Mouse (Mus musculus) intestine, embryonic 14.5 days (tissue): ENCODE measurements around the gene Cox19. TPM values are rescaled to one million over a fixed set of nuclear protein-coding genes. Genes with fewer than 3 reads are reported as not detected.

ENCODE experiments used
- ATAC-seq: fragments of 200-750 bp; cut with Nextera tagmentation; replicated peaks from 2 replicates; pipeline ENCODE4 v1.8.0; 2017; ENCODE audit warnings: low read depth, moderate number of reproducible peaks, moderate TSS enrichment, moderate library complexity; ENCODE audit not compliant: low FRiP score, low TSS enrichment
- DNase-seq: peaks from one replicate; pipeline ENCODE4 v3.0.0-alpha.2; 2018; ENCODE audit warnings: low spot score
- H3K27ac ChIP-seq: fragments of 300-500 bp; sonication (generic); 2 replicates; pipeline ENCODE4 v1.5.1; 2014; ENCODE audit warnings: low read depth, mild to moderate bottlenecking, control low read depth
- H3K27me3 ChIP-seq: fragments of 300-500 bp; sonication (generic); replicated peaks from 2 replicates; pipeline ENCODE4 v1.6.1; 2014; ENCODE audit warnings: low read length, control low read depth; ENCODE audit not compliant: control insufficient read depth, insufficient read depth
- H3K36me3 ChIP-seq: fragments of 300-500 bp; sonication (generic); 2 replicates; pipeline ENCODE4 v1.6.1; 2014; ENCODE audit warnings: low read length, control low read depth; ENCODE audit not compliant: control insufficient read depth, insufficient read depth
- H3K4me1 ChIP-seq: fragments of 300-500 bp; sonication (generic); replicated peaks from 2 replicates; pipeline ENCODE4 v1.6.1; 2014; ENCODE audit warnings: low read length, control low read depth, mixed read lengths; ENCODE audit not compliant: control insufficient read depth, insufficient read depth
- H3K4me2 ChIP-seq: fragments of 300-500 bp; sonication (generic); 2 replicates; pipeline ENCODE4 v1.6.1; 2014; ENCODE audit warnings: low read length
- H3K4me3 ChIP-seq: fragments of 300-500 bp; sonication (generic); 2 replicates; pipeline ENCODE4 v1.5.1; 2014; ENCODE audit warnings: low read depth, low read length, control low read depth, mixed read lengths
- H3K9ac ChIP-seq: fragments of 300-500 bp; sonication (generic); 2 replicates; pipeline ENCODE4 v1.6.1; 2014; ENCODE audit warnings: mild to moderate bottlenecking, low read length
- H3K9me3 ChIP-seq: fragments of 300-500 bp; sonication (generic); 2 replicates; pipeline ENCODE4 v1.6.1; 2016; ENCODE audit warnings: low read length, control low read depth; ENCODE audit not compliant: control insufficient read depth
- WGBS: fragments of 180-500 bp; shearing (Covaris S2); extraction: QIAGEN DNeasy Blood & Tissue Kit; methylation state at CpG from one replicate; pipeline ENCODE4 v1.1.7; 2014; 5-methylcytosine and 5-hydroxymethylcytosine counted together
- polyA plus RNA-seq: library from polyadenylated mRNA; unstranded; fragments of >200 nt; fragmentation: Nextera tagmentation; extraction: Ambion mirVana; gene quantifications from 2 replicates; pipeline ENCODE4 v1.2.1, GENCODE M21; 2014

The Cox19 gene
- polyA plus RNA-seq, 1 experiment from 2014 or later, result 149 TPM

DNA sequence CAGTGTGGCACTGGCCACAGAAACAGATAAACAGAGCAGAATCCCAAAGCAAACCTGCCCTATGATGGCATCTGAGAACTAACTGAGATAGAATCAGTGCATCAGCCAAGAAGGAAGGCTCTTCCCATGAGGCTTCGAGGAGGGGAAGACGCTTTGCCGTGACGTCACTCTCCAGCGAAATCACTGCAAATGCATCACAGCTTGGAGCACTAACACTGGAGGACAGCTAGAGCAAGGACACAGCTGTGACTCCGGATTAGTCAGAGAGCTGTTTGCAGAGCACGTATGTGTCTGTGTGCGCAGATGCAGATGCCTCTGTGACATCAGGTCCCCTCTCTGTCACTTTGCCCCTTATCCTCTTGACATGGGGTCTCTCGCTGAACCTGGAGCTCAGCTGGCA, 39.4 kb downstream of the Cox19 start:
- Histone ChIP-seq H3K27ac (no peak overlapping the region), H3K36me3 (no peaks in the 10 kb centered on the region), H3K9me3 (no peaks in the 10 kb centered on the region), H3K4me2 (no peak overlapping the region), H3K4me3 (no peak overlapping the region), H3K27me3 (no peaks in the 10 kb centered on the region), H3K4me1 (no peaks in the 10 kb centered on the region), H3K9ac (no peak overlapping the region)
- ATAC-seq, result no peak
- no peak for DNase-seq
- WGBS, result 90% methylated on average over 9 of the region's 9 CpGs

DNA sequence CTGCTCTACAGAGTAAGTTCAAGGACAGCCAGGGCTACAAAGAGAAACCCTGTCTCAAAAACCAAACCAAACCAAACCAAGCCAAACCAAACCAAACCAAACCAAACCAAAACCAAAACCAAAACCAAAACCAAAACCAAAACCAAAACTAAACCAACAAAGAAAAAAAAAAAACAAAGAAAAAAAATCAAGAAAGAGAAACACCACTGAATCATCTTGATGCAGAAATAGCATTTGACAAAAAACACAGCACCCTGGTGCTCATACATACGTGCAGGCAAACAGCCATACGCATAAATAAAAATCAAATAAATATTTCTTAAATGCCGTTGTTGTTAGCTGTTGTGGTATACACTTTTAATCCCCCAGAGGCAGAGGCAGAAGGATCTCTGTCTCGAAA, 40.7 kb downstream of the Cox19 start:
- H3K9me3 ChIP-seq, result no peaks in the 10 kb centered on the region
- no peaks in the 10 kb centered on the region for H3K27me3 ChIP-seq
- DNase-seq (no peak), ATAC-seq (no peak)
- no peaks in the 10 kb centered on the region for H3K4me1 ChIP-seq
- no peak overlapping the region for H3K4me3 ChIP-seq
- H3K4me2 ChIP-seq, result no peak overlapping the region
- no peaks in the 10 kb centered on the region for H3K36me3 ChIP-seq
- no peak overlapping the region for H3K9ac ChIP-seq
- WGBS, result 86% methylated on average over 4 of the region's 4 CpGs
- H3K27ac ChIP-seq, result no peak overlapping the region

DNA sequence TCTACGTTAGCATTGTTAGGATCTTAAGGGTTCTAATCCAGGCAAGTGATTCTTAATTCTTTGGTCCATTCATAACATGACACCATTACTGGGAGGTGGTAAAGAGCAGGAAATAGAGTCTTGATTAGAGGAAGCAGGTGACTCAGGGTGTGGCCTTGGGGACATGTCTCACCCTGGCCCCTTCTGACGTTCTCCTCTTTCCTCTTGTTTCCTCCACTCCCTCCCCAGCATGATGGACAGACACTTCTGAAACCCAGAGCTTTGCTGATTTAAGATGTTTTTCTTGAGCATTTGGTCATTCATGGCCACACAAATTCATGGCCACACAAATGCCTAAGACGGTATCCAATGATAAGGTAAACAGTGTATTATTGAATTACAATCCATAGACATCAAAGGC, 41.3 kb downstream of the Cox19 start:
- no peak for ATAC-seq

DNA sequence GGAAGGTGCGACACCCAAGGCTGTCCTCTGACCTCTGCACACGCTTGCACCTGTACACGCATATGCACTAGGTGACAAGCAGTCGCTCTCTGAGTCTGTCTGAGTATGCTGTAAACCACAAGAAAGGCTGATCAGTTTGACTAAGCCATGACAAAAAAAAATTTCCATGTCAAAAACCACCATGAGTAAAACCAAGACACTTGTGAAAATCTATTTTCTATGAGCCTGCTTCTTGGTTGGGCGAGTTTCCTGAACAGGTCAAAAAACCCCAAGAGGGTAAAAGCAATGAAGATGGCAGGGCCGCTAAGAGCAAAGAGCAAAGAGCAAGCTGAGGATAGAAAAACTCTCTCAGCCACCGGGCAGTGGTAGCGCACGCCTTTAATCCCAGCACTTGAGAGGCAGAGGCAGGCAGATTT, 47.6 kb downstream of the Cox19 start:
- no peaks in the 10 kb centered on the region for H3K27me3 ChIP-seq
- no peaks in the 10 kb centered on the region for H3K9me3 ChIP-seq
- no peak overlapping the region for H3K4me3 ChIP-seq
- peaks cover 4% of the 10 kb centered on the region; the same call in 1 of the 2 replicates for H3K4me1 ChIP-seq
- H3K27ac ChIP-seq, result no peak overlapping the region
- H3K36me3 ChIP-seq, result no peaks in the 10 kb centered on the region
- DNase-seq, result no peak
- no peak for ATAC-seq
- H3K9ac ChIP-seq, result no peak overlapping the region
- 87% methylated on average over 9 of the region's 9 CpGs for WGBS
- no peak overlapping the region for H3K4me2 ChIP-seq

More for the DNA sequence above, 41.3 kb downstream of the Cox19 start:
- Histone ChIP-seq H3K9ac (no peak overlapping the region), H3K4me2 (no peak overlapping the region), H3K27ac (no peak overlapping the region), H3K4me1 (no peaks in the 10 kb centered on the region), H3K4me3 (no peak overlapping the region), H3K36me3 (no peaks in the 10 kb centered on the region), H3K27me3 (no peaks in the 10 kb centered on the region), H3K9me3 (no peaks in the 10 kb centered on the region)
- 76% methylated on average over 3 of the region's 3 CpGs for WGBS
- no peak for DNase-seq

DNA sequence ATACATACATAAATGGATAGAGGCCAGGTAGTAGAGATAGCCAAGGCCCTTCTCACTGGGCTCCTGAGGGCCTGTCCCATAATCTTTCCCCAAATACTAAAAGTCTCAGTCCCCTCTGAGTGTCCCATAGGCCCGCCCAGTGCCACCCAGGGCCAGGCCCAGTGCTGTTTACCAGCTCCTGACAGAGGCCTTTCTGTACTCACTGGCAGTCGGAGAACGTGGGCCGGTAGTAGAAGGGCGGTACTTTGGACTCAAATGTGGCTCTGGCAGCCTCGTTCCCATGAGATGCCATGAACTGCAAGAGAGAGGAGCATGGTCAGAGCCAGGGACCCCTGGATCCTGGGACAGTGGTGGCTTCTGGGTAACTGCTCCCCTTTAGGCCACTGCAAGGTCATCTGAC, 49.1 kb downstream of the Cox19 start:
- H3K4me2 ChIP-seq, result no peak overlapping the region
- H3K9ac ChIP-seq, result no peak overlapping the region
- no peak overlapping the region for H3K27ac ChIP-seq
- 87% methylated on average over 6 of the region's 6 CpGs for WGBS
- no peaks in the 10 kb centered on the region for H3K36me3 ChIP-seq
- no peak overlapping the region for H3K4me3 ChIP-seq
- no peak for ATAC-seq
- no peaks in the 10 kb centered on the region for H3K9me3 ChIP-seq
- H3K27me3 ChIP-seq, result no peaks in the 10 kb centered on the region
- H3K4me1 ChIP-seq, result peaks cover 4% of the 10 kb centered on the region; the same call in 1 of the 2 replicates
- no peak for DNase-seq

DNA sequence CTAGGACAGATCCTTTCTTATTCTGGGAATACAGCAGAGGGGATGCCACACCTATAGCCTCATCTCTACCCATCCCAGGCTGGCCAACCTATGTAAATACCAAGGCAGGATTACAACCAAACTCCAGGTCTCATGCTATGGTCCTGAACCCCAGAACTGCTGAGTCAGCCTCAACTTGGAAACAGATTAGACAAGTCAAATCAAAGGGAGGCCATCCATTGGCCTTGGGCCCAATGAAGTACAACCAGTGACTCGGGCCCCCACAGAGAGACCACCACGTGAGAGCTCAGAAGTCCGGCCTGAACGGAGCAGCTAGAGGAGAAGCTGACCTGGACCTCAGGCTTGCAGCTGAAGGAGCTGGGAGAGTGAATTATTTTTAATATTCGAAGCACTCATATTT, 53.5 kb downstream of the Cox19 start:
- no peak overlapping the region for H3K4me2 ChIP-seq
- DNase-seq (no peak), ATAC-seq (no peak)
- no peak overlapping the region for H3K9ac ChIP-seq
- no peak overlapping the region for H3K27ac ChIP-seq
- 81% methylated on average over 5 of the region's 5 CpGs for WGBS
- H3K9me3 ChIP-seq, result no peaks in the 10 kb centered on the region
- H3K4me1 ChIP-seq, result peaks cover 4% of the 10 kb centered on the region; the same call in 1 of the 2 replicates
- no peaks in the 10 kb centered on the region for H3K36me3 ChIP-seq
- H3K4me3 ChIP-seq, result no peak overlapping the region
- no peaks in the 10 kb centered on the region for H3K27me3 ChIP-seq

DNA sequence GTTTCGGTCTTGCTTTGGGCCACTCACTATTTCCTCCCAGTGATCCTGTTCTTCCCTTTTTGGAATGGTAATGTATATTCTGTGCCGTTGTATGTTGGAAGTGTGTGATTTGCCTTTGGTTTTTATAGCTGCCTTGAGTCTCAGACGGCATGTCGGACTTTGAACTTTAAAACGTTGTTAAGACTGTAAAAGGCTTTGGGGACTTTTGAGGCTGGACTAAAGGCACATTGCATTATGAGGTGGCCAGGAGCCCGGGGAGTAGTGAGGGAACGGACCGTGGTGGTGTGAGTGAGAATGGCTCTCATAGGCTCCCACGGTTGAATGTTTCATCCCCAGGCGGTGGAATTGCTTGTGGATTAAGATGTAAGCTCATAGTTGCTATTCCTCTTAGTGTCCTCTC, 54.1 kb downstream of the Cox19 start:
- Histone ChIP-seq H3K9ac (no peak overlapping the region), H3K27me3 (no peaks in the 10 kb centered on the region), H3K9me3 (no peaks in the 10 kb centered on the region), H3K4me3 (no peak overlapping the region), H3K4me1 (peaks cover 4% of the 10 kb centered on the region; the same call in 1 of the 2 replicates), H3K36me3 (no peaks in the 10 kb centered on the region), H3K27ac (no peak overlapping the region), H3K4me2 (no peak overlapping the region)
- WGBS, result 75% methylated on average over 10 of the region's 10 CpGs
- ATAC-seq (no peak), DNase-seq (no peak)

DNA sequence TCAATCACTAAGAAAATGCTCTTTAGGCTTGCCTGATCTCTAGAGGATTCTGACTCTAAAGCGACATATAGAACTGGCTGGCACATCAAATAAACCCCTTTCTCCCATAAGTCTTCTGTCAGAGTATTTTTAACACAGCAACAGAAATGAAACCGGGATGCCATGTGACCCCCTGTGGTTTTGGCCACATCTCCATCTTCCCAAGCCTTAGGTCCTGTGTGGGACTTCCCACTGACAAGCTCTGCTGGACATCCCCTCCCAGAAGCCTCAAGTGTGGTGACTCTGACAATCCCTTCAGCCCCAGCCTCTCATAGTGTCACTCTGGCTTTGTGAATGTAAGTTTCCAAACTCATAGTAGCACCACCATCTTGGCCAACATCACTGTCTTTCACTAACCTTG, 57.1 kb downstream of the Cox19 start:
- DNase-seq (no peak), ATAC-seq (no peak)
- WGBS, result 84% methylated on average over 2 of the region's 2 CpGs
- Histone ChIP-seq H3K4me3 (no peak overlapping the region), H3K36me3 (no peaks in the 10 kb centered on the region), H3K27me3 (no peaks in the 10 kb centered on the region), H3K9me3 (no peaks in the 10 kb centered on the region), H3K4me1 (no peaks in the 10 kb centered on the region), H3K4me2 (no peak overlapping the region), H3K27ac (no peak overlapping the region), H3K9ac (no peak overlapping the region)

DNA sequence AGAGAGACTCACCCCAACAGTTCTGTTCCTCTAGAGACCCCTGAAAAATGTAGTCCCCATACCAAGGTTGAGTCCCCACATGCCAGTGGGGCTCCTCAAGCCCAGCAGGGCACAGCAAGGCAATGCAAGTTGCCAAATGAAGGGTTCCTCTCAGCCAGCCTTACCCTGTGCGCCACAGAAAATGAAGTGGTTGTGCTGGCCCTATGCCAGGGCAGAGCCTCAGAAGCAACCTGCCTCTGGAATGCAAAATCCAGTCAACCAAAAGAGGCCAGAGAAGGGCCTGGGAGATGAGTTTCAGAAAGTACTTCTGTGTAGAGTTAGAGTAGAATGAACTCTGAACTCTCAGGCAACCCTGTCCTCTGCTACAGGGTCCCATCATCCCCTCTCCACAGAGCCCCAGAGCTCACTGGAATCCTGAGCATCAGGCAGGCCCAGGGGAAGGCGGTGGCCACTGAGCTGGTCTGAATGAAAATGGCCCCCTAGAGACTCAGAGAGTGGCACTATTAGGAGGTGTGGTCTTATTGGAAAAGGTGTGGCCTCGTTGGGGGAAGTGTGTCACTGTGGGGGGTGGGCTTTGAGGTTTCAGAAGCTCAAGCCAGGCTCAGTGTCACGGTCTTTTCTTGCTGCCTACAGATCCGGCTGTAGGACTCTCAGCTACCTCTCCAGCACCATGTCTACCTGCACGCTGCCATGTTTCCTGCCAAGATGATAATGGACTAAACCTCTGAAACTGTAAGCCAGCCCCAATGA, 59.2 kb downstream of the Cox19 start:
- Histone ChIP-seq H3K9ac (no peak overlapping the region), H3K4me2 (no peak overlapping the region), H3K27me3 (no peaks in the 10 kb centered on the region), H3K4me1 (peaks cover 2% of the 10 kb centered on the region; the same call in 1 of the 2 replicates), H3K36me3 (no peaks in the 10 kb centered on the region), H3K27ac (no peak overlapping the region), H3K9me3 (no peaks in the 10 kb centered on the region), H3K4me3 (no peak overlapping the region)
- 72% methylated on average over 6 of the region's 6 CpGs for WGBS
- ATAC-seq (no peak), DNase-seq (no peak)
